25 mouse cellular contexts compared by ENCODE assay signal in genomic region chr10:66923947-66924346, GRCm38 (mm10).
"Had no signal": no experiment of that assay in that cellular context is flagged by ENCODE, and none has a peak within 500 bp of the region (broad histone marks: within the 10 kb centered on the region; RNA-seq: fewer than 3 reads in every experiment).

No protein-coding gene starts in this region.

- DNase-seq: cerebellum, adult 9-10 months; cerebellum, adult 9-11 months; cerebellum, postnatal 10 days; cerebellum, postnatal 14 days; cerebellum, postnatal 25 days; cerebellum, postnatal 36 days; embryo, embryonic 11 days; forebrain, postnatal 0 days; gastrocnemius, adult 2 months; gastrocnemius, postnatal 10 days; gastrocnemius, postnatal 14 days; gastrocnemius, postnatal 25 days; gastrocnemius, postnatal 36 days; heart, adult 11 months; heart, adult 18-20 months; heart, adult 2 months had no signal

- H3K4me3 ChIP-seq: embryonic facial prominence, embryonic 10.5 days; embryonic facial prominence, embryonic 12.5 days; embryonic facial prominence, embryonic 13.5 days; embryonic facial prominence, embryonic 15.5 days; erythroblast, embryonic 14.5 days; forebrain, embryonic 10.5 days; forebrain, embryonic 12.5 days; forebrain, embryonic 13.5 days; forebrain, embryonic 15.5 days; gastrocnemius, adult 2 months; heart, adult 2 months had no signal

- H3K27me3 ChIP-seq: embryonic facial prominence, embryonic 12.5 days; embryonic facial prominence, embryonic 13.5 days; embryonic facial prominence, embryonic 15.5 days; forebrain, embryonic 12.5 days; forebrain, embryonic 13.5 days; forebrain, embryonic 15.5 days had no signal

- H3K27ac ChIP-seq: embryonic facial prominence, embryonic 10.5 days; embryonic facial prominence, embryonic 12.5 days; embryonic facial prominence, embryonic 13.5 days; embryonic facial prominence, embryonic 15.5 days; forebrain, embryonic 10.5 days; forebrain, embryonic 12.5 days; forebrain, embryonic 13.5 days; forebrain, embryonic 15.5 days; gastrocnemius, adult 2 months; heart, adult 2 months had no signal

- H3K9ac ChIP-seq: embryonic facial prominence, embryonic 12.5 days; embryonic facial prominence, embryonic 13.5 days; embryonic facial prominence, embryonic 15.5 days; forebrain, embryonic 12.5 days; forebrain, embryonic 13.5 days; forebrain, embryonic 15.5 days; forebrain, postnatal 0 days had no signal

- H3K36me3 ChIP-seq: embryonic facial prominence, embryonic 10.5 days; embryonic facial prominence, embryonic 12.5 days; embryonic facial prominence, embryonic 13.5 days; embryonic facial prominence, embryonic 15.5 days; forebrain, embryonic 10.5 days; forebrain, embryonic 12.5 days; forebrain, embryonic 15.5 days had no signal

- H3K9me3 ChIP-seq: embryonic facial prominence, embryonic 10.5 days; embryonic facial prominence, embryonic 12.5 days; embryonic facial prominence, embryonic 13.5 days; embryonic facial prominence, embryonic 15.5 days; forebrain, embryonic 10.5 days; forebrain, embryonic 12.5 days; forebrain, embryonic 13.5 days; forebrain, embryonic 15.5 days had no signal
